Mouse (Mus musculus) frontal cortex, postnatal 25 days (tissue): ENCODE measurements around the gene Higd1a.

Source experiments
- DNase-seq, 2 experiments: peaks; one replicate each; pipeline ENCODE4 v3.0.0; 2022; ENCODE audit warnings: low spot score in 2 of 2

Gene Higd1a

DNA sequence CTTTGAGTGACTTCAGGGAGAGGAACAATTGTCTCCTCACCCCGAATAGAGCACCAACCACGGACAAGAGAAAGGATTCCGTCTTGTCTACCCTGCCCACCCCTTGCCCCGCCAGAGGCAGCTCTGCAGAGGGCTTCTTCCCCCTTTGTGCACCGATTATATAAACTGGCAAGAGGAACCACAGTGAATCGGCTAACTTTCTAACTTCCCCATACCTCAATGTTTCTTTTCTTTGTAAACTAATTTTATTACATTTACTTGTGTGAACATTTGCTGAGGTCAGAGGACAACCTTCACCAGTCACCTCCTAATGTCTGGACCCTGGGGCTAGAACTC lies at the start of gene Higd1a:
Gene Higd1a (minus strand): TSS at position 210 of the 336 bp plus-strand sequence.
- no peak for DNase-seq

- DNase-seq = no peak
Measured at GRCm38 (mm10) chr9:121907356-121908070, 49.4 kb upstream of the Higd1a start.

DNA sequence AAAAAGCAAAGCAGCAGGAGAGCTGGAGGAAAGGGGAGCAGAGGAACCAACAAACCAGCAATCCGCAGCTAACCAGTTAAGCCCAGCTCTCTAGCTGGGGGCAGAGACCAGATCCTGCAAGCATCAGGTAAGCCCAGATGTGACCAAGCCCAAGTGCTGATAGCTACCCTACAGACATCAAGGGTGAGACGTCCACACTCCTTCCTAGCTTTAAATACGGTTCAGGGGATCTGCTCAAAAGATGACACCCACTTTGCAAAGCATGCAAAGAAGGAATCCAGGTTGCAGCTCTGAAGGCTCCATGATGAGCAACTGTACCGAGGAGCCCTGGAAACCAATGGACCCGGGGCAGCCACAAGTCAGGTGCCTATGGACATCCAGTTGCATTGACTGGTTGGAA lies 48.3 kb upstream of the Higd1a start:
- DNase-seq = no peak

- DNase-seq = peak in 1 of 2 experiments; percentile 14
Measured at GRCm38 (mm10) chr9:121905556-121906185, 47.5 kb upstream of the Higd1a start.

- DNase-seq = no peak
Measured at GRCm38 (mm10) chr9:121904946-121905345, 46.8 kb upstream of the Higd1a start.

- DNase-seq = no peak
Measured at GRCm38 (mm10) chr9:121904319-121904718, 46.2 kb upstream of the Higd1a start.

DNA sequence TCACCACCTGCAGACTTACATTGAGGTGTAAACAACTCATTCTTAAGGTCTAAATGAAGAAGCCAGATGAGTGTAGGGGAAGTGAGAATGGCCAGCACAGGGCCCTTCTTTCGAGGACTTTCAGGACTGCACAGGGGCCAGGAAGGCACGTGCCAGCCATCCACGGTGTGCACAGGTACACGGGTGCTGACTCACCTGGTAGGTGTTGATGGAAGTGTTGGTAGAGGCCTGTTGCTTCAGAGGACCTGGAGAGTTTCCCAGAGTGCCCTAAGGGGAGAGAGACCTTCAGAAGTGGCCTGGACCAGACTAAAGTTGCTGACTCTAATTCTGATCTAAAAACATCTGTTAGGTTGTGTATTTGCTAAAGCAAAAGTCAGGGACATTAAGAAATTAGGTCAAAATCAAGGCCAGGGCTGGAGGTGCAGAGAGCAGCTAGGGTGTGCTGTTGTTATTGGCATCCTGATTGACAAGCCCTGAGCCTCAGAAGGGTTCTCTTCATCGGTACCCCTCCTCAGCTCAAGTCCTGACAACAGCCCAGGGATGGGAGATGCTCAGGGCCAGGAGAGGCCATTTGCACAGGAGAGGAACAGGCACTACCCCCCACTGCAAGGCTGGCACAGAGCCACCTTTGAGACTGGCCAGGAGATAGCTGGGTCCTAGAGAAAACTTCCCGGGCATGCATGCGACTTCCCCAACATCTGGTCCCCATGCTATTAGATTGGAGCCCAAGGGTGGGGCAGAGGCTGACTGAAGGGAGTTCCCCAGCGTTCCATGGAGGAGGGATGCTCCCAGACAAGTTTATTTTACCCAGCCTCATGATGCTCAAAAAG lies 45.5 kb upstream of the Higd1a start:
- DNase-seq = no peak

- DNase-seq = no peak
Measured at GRCm38 (mm10) chr9:121901710-121902700, 43.8 kb upstream of the Higd1a start.

GRCm38 (mm10) chr9:121900282-121900855 lies 42.2 kb upstream of the Higd1a start:
- no peak for DNase-seq

- DNase-seq = peak in 1 of 2 experiments; percentile 1
Measured at GRCm38 (mm10) chr9:121899306-121899705, 41.1 kb upstream of the Higd1a start.

- DNase-seq = no peak
Measured at GRCm38 (mm10) chr9:121898245-121898644, 40.1 kb upstream of the Higd1a start, which contains the start of gene Ackr2. Gene Ackr2 (plus strand): TSS chr9:121898355.

- DNase-seq = peak in 1 of 2 experiments; percentile 1
Measured at GRCm38 (mm10) chr9:121896820-121897219, 38.7 kb upstream of the Higd1a start.

DNA sequence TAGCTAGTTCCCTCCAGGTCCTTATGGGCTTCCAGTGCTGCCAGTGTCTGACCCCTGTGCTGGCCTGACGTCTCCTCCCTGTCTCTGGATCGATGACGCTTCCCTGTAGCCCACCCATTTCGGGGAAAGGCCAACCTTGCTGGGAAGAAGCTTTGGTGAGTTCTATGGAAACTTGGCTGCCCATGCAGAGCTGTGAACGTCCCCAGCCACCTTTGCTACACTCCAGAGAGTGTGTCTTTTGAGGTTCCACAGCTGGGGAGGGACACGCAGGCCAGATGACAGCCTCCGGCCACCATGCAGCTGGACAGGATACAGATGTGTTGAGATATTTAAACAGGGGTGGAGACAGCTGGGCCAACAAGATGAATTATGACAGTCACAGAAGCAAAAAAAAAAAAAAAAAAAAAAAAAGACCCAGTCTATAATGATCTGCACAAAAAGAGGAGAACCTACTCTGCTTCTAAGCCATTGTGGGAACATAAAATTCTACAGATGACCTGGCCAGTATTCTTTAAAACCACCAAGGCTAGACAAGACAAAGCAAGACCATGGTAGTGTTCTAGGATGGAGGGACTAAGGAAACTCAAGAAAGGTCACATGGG lies 37.3 kb upstream of the Higd1a start:
- DNase-seq = no peak

- DNase-seq = no peak
Measured at GRCm38 (mm10) chr9:121894447-121894846, 36.3 kb upstream of the Higd1a start.

DNA sequence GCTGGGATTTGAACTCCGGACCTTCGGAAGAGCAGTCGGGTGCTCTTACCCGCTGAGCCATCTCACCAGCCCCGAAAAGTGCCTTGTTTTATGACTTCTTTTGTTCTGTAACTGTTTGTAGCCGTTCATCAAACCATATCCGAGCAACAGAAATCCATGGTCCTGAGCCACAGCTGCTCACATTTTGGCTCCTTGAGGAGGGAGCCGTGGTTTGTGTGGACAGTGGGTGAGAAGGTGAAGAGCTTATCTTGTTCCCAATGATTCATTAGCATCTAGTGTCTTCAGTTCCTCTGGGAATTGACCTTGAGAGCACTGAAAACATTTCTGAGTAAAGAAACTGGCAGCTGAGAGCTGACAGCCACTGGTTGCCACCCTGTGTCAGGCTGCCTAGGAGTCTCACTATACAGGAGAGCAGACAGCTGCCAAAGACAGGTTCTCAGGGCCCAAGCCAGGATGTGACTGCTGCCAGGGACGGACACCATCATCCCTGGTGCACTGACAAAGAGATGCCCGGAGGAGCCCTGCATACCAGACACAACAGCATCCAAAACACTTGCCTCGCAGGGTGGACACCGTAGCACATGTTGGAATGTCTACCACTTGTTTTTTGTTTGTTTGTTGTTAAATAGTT lies 34.0 kb upstream of the Higd1a start:
- no peak for DNase-seq

GRCm38 (mm10) chr9:121891301-121891700 lies 33.1 kb upstream of the Higd1a start:
- no peak for DNase-seq

- DNase-seq = peak in 1 of 2 experiments; percentile 23
Measured at GRCm38 (mm10) chr9:121890441-121890941, 32.3 kb upstream of the Higd1a start.

GRCm38 (mm10) chr9:121889927-121890440 lies 31.8 kb upstream of the Higd1a start:
- no peak for DNase-seq

GRCm38 (mm10) chr9:121882015-121882457 lies 23.9 kb upstream of the Higd1a start:
- DNase-seq = no peak
